Mouse (Mus musculus): ENCODE results near the gene Rcor1. TPM values are rescaled to one million over a fixed set of nuclear protein-coding genes. Genes with fewer than 3 reads are reported as not detected.

The Rcor1 gene
- polyA plus RNA-seq, 1 experiment from 2014 or later, result 17.0 TPM

DNA sequence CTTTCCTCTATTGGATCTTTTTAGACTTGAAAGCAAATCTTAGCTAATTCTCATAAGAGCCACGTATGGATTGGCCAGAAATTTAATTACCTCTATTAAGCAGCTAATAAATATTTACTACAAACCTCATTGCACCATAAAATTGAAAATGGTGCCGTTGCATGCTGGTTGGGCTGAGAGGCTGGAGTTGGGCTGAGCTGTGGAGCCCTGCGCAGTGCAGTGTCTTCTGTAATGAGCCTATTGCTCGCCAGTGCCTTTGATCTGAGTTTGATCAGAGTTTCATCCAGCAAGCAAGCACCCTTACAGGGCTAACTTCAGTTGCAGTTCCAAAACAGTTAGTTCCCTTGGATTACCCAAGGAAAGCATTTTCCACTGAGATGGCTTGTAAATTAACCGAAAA is 114.8 kb downstream of the Rcor1 start:
- no peak for ATAC-seq (ENCODE audit: insufficient read depth)
- 54% methylated on average over 5 of the region's 5 CpGs for WGBS
- peak; percentile 63 for DNase-seq

GRCm38 (mm10) chr12:111154641-111155040 is 115.5 kb downstream of the Rcor1 start:
- Histone ChIP-seq H3K9ac (no peak overlapping the region), H3K9me3 (ENCODE audit: low read depth, low read length) (no peaks in the 10 kb centered on the region), H3K4me2 (no peak overlapping the region), H3K4me3 (ENCODE audit: low read depth, low read length) (no peak overlapping the region), H3K27ac (ENCODE audit: low read depth) (no peak overlapping the region), H3K27me3 (ENCODE audit: insufficient read depth, low read length) (no peaks in the 10 kb centered on the region), H3K36me3 (ENCODE audit: insufficient read depth) (no peaks in the 10 kb centered on the region), H3K4me1 (ENCODE audit: insufficient read depth) (no peaks in the 10 kb centered on the region; the same call in 1 of the 2 replicates)
- ATAC-seq (ENCODE audit: insufficient read depth), result no peak
- no peak for DNase-seq
- no peak for TF ChIP-seq CTCF (IDR thresholded peaks at IDR 0.05; ENCODE audit: low read depth)
- 70% methylated on average over 6 of the region's 6 CpGs for whole genome bisulfite sequencing

More for the DNA sequence above, 114.8 kb downstream of the Rcor1 start:
- Histone ChIP-seq H3K36me3 (ENCODE audit: insufficient read depth) (no peaks in the 10 kb centered on the region), H3K27ac (ENCODE audit: low read depth) (no peak overlapping the region), H3K9me3 (ENCODE audit: low read depth, low read length) (no peaks in the 10 kb centered on the region), H3K4me1 (ENCODE audit: insufficient read depth) (no peaks in the 10 kb centered on the region; the same call in 1 of the 2 replicates), H3K27me3 (ENCODE audit: insufficient read depth, low read length) (no peaks in the 10 kb centered on the region), H3K4me3 (ENCODE audit: low read depth, low read length) (no peak overlapping the region), H3K4me2 (no peak overlapping the region), H3K9ac (no peak overlapping the region)
- TF ChIP-seq CTCF (IDR thresholded peaks at IDR 0.05; ENCODE audit: low read depth), result no peak

GRCm38 (mm10) chr12:111155756-111156155 is 116.6 kb downstream of the Rcor1 start:
- no peaks in the 10 kb centered on the region for H3K9me3 ChIP-seq (ENCODE audit: low read depth, low read length)
- DNase-seq (no peak), ATAC-seq (ENCODE audit: insufficient read depth) (no peak)
- no peak overlapping the region for H3K27ac ChIP-seq (ENCODE audit: low read depth)
- no peaks in the 10 kb centered on the region; the same call in 1 of the 2 replicates for H3K4me1 ChIP-seq (ENCODE audit: insufficient read depth)
- H3K4me2 ChIP-seq, result no peak overlapping the region
- H3K4me3 ChIP-seq (ENCODE audit: low read depth, low read length), result no peak overlapping the region
- no peaks in the 10 kb centered on the region for H3K27me3 ChIP-seq (ENCODE audit: insufficient read depth, low read length)
- 87% methylated on average over 1 of the region's 1 CpGs for WGBS
- no peak for TF ChIP-seq CTCF (IDR thresholded peaks at IDR 0.05; ENCODE audit: low read depth)
- H3K36me3 ChIP-seq (ENCODE audit: insufficient read depth), result no peaks in the 10 kb centered on the region
- no peak overlapping the region for H3K9ac ChIP-seq

GRCm38 (mm10) chr12:111159659-111160428 is 120.7 kb downstream of the Rcor1 start:
- no peak for ATAC-seq (ENCODE audit: insufficient read depth)
- Histone ChIP-seq H3K36me3 (ENCODE audit: insufficient read depth) (no peaks in the 10 kb centered on the region), H3K4me1 (ENCODE audit: insufficient read depth) (peaks cover 12% of the 10 kb centered on the region; the same call in 1 of the 2 replicates), H3K27ac (ENCODE audit: low read depth) (no peak overlapping the region), H3K9me3 (ENCODE audit: low read depth, low read length) (no peaks in the 10 kb centered on the region), H3K9ac (no peak overlapping the region), H3K27me3 (ENCODE audit: insufficient read depth, low read length) (no peaks in the 10 kb centered on the region), H3K4me3 (ENCODE audit: low read depth, low read length) (no peak overlapping the region), H3K4me2 (no peak overlapping the region)
- WGBS, result 26% methylated on average over 12 of the region's 12 CpGs
- no peak for TF ChIP-seq CTCF (IDR thresholded peaks at IDR 0.05; ENCODE audit: low read depth)
- no peak for DNase-seq

- no peak overlapping the region for H3K4me2 ChIP-seq
- H3K9me3 ChIP-seq (ENCODE audit: low read depth, low read length), result no peaks in the 10 kb centered on the region
- DNase-seq, result no peak
- H3K4me3 ChIP-seq (ENCODE audit: low read depth, low read length), result no peak overlapping the region
- TF ChIP-seq CTCF (IDR thresholded peaks at IDR 0.05; ENCODE audit: low read depth), result no peak
- H3K4me1 ChIP-seq (ENCODE audit: insufficient read depth), result peaks cover 13% of the 10 kb centered on the region; the same call in 1 of the 2 replicates
- H3K36me3 ChIP-seq (ENCODE audit: insufficient read depth), result no peaks in the 10 kb centered on the region
- no peak overlapping the region for H3K9ac ChIP-seq
- H3K27ac ChIP-seq (ENCODE audit: low read depth), result no peak overlapping the region
- no peak for ATAC-seq (ENCODE audit: insufficient read depth)
- no peaks in the 10 kb centered on the region for H3K27me3 ChIP-seq (ENCODE audit: insufficient read depth, low read length)
- 85% methylated on average over 10 of the region's 10 CpGs for WGBS
These were observed 121.7 kb downstream of the Rcor1 start for GRCm38 (mm10) chr12:111160871-111161270.

DNA sequence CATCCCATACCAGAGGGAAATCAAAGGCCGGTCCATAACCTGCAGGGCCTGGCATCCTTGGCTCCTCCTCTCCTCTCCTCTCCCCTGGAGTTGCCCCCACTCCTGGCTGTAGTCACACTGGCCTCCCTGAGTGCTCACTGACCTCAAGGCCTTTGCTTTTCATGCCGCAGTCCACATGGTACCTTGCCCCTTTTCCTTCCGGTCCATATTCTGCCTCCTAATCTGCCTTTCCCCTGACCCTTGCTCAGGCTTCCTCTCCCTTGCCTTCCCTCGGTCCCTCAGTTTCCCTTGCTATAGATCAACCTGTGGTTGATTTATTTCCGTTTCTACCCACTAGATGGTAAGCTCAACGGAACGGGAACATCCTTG is 122.8 kb downstream of the Rcor1 start:
- TF ChIP-seq CTCF (IDR thresholded peaks at IDR 0.05; ENCODE audit: low read depth), result no peak
- no peaks in the 10 kb centered on the region for H3K36me3 ChIP-seq (ENCODE audit: insufficient read depth)
- H3K27me3 ChIP-seq (ENCODE audit: insufficient read depth, low read length), result no peaks in the 10 kb centered on the region
- peak overlapping the region; percentile 23; the same call in 1 of the 2 replicates for H3K4me3 ChIP-seq (ENCODE audit: low read depth, low read length)
- H3K9ac ChIP-seq, result no peak overlapping the region
- peaks cover 13% of the 10 kb centered on the region; the same call in 1 of the 2 replicates for H3K4me1 ChIP-seq (ENCODE audit: insufficient read depth)
- 38% methylated on average over 7 of the region's 7 CpGs for WGBS
- H3K27ac ChIP-seq (ENCODE audit: low read depth), result no peak overlapping the region
- DNase-seq (no peak), ATAC-seq (ENCODE audit: insufficient read depth) (no peak)
- peak overlapping the region; percentile 60 for H3K4me2 ChIP-seq
- no peaks in the 10 kb centered on the region for H3K9me3 ChIP-seq (ENCODE audit: low read depth, low read length)

GRCm38 (mm10) chr12:111162312-111163061 is 123.3 kb downstream of the Rcor1 start:
- DNase-seq (peak; percentile 83), ATAC-seq (ENCODE audit: insufficient read depth) (peak; percentile 25)
- H3K4me1 ChIP-seq (ENCODE audit: insufficient read depth), result peaks cover 13% of the 10 kb centered on the region; the same call in 1 of the 2 replicates
- no peak for TF ChIP-seq CTCF (IDR thresholded peaks at IDR 0.05; ENCODE audit: low read depth)
- H3K4me3 ChIP-seq (ENCODE audit: low read depth, low read length), result peak overlapping the region; percentile 23
- H3K36me3 ChIP-seq (ENCODE audit: insufficient read depth), result no peaks in the 10 kb centered on the region
- H3K27me3 ChIP-seq (ENCODE audit: insufficient read depth, low read length), result no peaks in the 10 kb centered on the region
- H3K9ac ChIP-seq, result peak overlapping the region; percentile 30; the same call in 1 of the 2 replicates
- H3K4me2 ChIP-seq, result peak overlapping the region; percentile 60
- 10% methylated on average over 16 of the region's 16 CpGs for WGBS
- no peaks in the 10 kb centered on the region for H3K9me3 ChIP-seq (ENCODE audit: low read depth, low read length)
- H3K27ac ChIP-seq (ENCODE audit: low read depth), result peak overlapping the region; percentile 51

Data from lung, embryonic 14.5 days (tissue).